Mouse (Mus musculus) limb, embryonic 15.5 days (tissue): ENCODE measurements around the gene Pde4a. TPM values are rescaled to one million over a fixed set of nuclear protein-coding genes. Genes with fewer than 3 reads are reported as not detected.
A peak's percentile ranks its signal among the peaks of the same experiment; 100 is the strongest.
"Not testable (repeated sequence)": the region's sequence is repeated elsewhere in the genome, so short reads cannot be mapped to it uniquely, and the experiment has no call there.

ENCODE experiments used
- ATAC-seq: fragments of 200-750 bp; cut with Nextera tagmentation; 2 replicates; pipeline ENCODE4 v1.8.0; 2017; ENCODE audit warnings: low read depth, moderate TSS enrichment; ENCODE audit not compliant: insufficient number of reproducible peaks, low FRiP score, low TSS enrichment
- H3K27ac ChIP-seq: fragments of 300-500 bp; sonication (generic); 2 replicates; pipeline ENCODE4 v1.5.1; 2015; ENCODE audit warnings: moderate library complexity, mild to moderate bottlenecking, inconsistent platforms
- H3K27me3 ChIP-seq: fragments of 300-500 bp; sonication (generic); 2 replicates; pipeline ENCODE4 v1.6.1; 2015; ENCODE audit warnings: inconsistent platforms
- H3K36me3 ChIP-seq: fragments of 300-500 bp; sonication (generic); 2 replicates; pipeline ENCODE4 v1.6.1; 2015; ENCODE audit warnings: inconsistent platforms
- H3K4me1 ChIP-seq: fragments of 300-500 bp; sonication (generic); 2 replicates; pipeline ENCODE4 v1.6.1; 2015; ENCODE audit warnings: inconsistent platforms
- H3K4me2 ChIP-seq: fragments of 300-500 bp; sonication (generic); 2 replicates; pipeline ENCODE4 v1.6.1; 2015; ENCODE audit warnings: mild to moderate bottlenecking, inconsistent platforms
- H3K4me3 ChIP-seq: fragments of 300-500 bp; sonication (generic); 2 replicates; pipeline ENCODE4 v1.5.1; 2015; ENCODE audit warnings: mild to moderate bottlenecking, inconsistent platforms
- H3K9ac ChIP-seq: fragments of 300-500 bp; sonication (generic); 2 replicates; pipeline ENCODE4 v1.6.1; 2015; ENCODE audit warnings: inconsistent platforms
- H3K9me3 ChIP-seq: fragments of 300-500 bp; sonication (generic); 2 replicates; pipeline ENCODE4 v1.6.1; 2016; ENCODE audit warnings: inconsistent platforms
- WGBS: fragments of 180-500 bp; shearing (Covaris S2); methylation state at CpG from one replicate; pipeline ENCODE4 v1.1.7; 2015; 5-methylcytosine and 5-hydroxymethylcytosine counted together
- polyA plus RNA-seq: library from polyadenylated mRNA; unstranded; fragments of >200 nt; fragmentation: Nextera tagmentation; extraction: Ambion mirVana; gene quantifications from 2 replicates; pipeline ENCODE4 v1.2.1, GENCODE M21; 2015

The Pde4a gene
- polyA plus RNA-seq, 1 experiment from 2014 or later: 6.1 TPM

GRCm38 (mm10) chr9:21190670-21191069 is 25.2 kb downstream of the Pde4a start:
- 0 out of 2 replicates have a peak, but pooled peaks cover 2% of the 10 kb centered on the region for H3K4me1 ChIP-seq
- H3K4me2 ChIP-seq: no peak overlapping the region
- no peak overlapping the region for H3K9ac ChIP-seq
- H3K27me3 ChIP-seq: no peaks in the 10 kb centered on the region
- H3K36me3 ChIP-seq: no peaks in the 10 kb centered on the region
- no peak overlapping the region for H3K4me3 ChIP-seq
- 79% methylated on average over 3 of the region's 3 CpGs for WGBS
- ATAC-seq: no peak
- H3K27ac ChIP-seq: no peak overlapping the region
- H3K9me3 ChIP-seq: no peaks in the 10 kb centered on the region

GRCm38 (mm10) chr9:21193786-21194185 is 28.3 kb downstream of the Pde4a start:
- Histone ChIP-seq H3K4me2 (no peak overlapping the region), H3K36me3 (no peaks in the 10 kb centered on the region), H3K4me1 (peaks cover 21% of the 10 kb centered on the region; the same call in 1 of the 2 replicates), H3K9me3 (no peaks in the 10 kb centered on the region), H3K27me3 (no peaks in the 10 kb centered on the region), H3K9ac (no peak overlapping the region), H3K4me3 (no peak overlapping the region), H3K27ac (no peak overlapping the region)
- 77% methylated on average over 3 of the region's 3 CpGs for WGBS
- ATAC-seq: no peak

GRCm38 (mm10) chr9:21194787-21195493 is 29.4 kb downstream of the Pde4a start:
- no peak for ATAC-seq
- Histone ChIP-seq H3K36me3 (no peaks in the 10 kb centered on the region), H3K4me3 (no peak overlapping the region), H3K27ac (no peak overlapping the region), H3K4me1 (peaks cover 21% of the 10 kb centered on the region; the same call in 1 of the 2 replicates), H3K4me2 (no peak overlapping the region), H3K27me3 (no peaks in the 10 kb centered on the region), H3K9ac (no peak overlapping the region), H3K9me3 (no peaks in the 10 kb centered on the region)
- WGBS: 79% methylated on average over 4 of the region's 4 CpGs

- H3K4me1 ChIP-seq: peaks cover 21% of the 10 kb centered on the region; the same call in 1 of the 2 replicates
- 56% methylated on average over 7 of the region's 7 CpGs for WGBS
- H3K36me3 ChIP-seq, ATAC-seq, H3K9ac ChIP-seq, H3K4me2 ChIP-seq, H3K27me3 ChIP-seq, H3K4me3 ChIP-seq, H3K27ac ChIP-seq, H3K9me3 ChIP-seq: not testable (repeated sequence)
Measured at GRCm38 (mm10) chr9:21195736-21196505, 30.4 kb downstream of the Pde4a start.

GRCm38 (mm10) chr9:21196521-21197433 is 31.3 kb downstream of the Pde4a start:
- Histone ChIP-seq H3K27ac (no peak overlapping the region), H3K4me1 (peaks cover 21% of the 10 kb centered on the region; the same call in 1 of the 2 replicates), H3K27me3 (no peaks in the 10 kb centered on the region), H3K4me2 (peak overlapping the region; percentile 44), H3K4me3 (peak overlapping the region; percentile 34), H3K9ac (0 out of 2 replicates have a peak overlapping the region, but pooled peaks have one; percentile 11), H3K36me3 (no peaks in the 10 kb centered on the region), H3K9me3 (no peaks in the 10 kb centered on the region)
- 41% methylated on average over 18 of the region's 19 CpGs for WGBS
- no peak for ATAC-seq

GRCm38 (mm10) chr9:21197981-21198380 is 32.5 kb downstream of the Pde4a start:
- peak overlapping the region; percentile 5; the same call in 1 of the 2 replicates for H3K4me2 ChIP-seq
- H3K9ac ChIP-seq: no peak overlapping the region
- H3K36me3 ChIP-seq: no peaks in the 10 kb centered on the region
- no peak overlapping the region for H3K27ac ChIP-seq
- ATAC-seq: no peak
- peaks cover 21% of the 10 kb centered on the region; the same call in 1 of the 2 replicates for H3K4me1 ChIP-seq
- no peaks in the 10 kb centered on the region for H3K27me3 ChIP-seq
- H3K4me3 ChIP-seq: no peak overlapping the region
- WGBS: 20% methylated on average over 4 of the region's 4 CpGs
- H3K9me3 ChIP-seq: no peaks in the 10 kb centered on the region

GRCm38 (mm10) chr9:21198960-21199359 is 33.4 kb downstream of the Pde4a start:
- H3K36me3 ChIP-seq: no peaks in the 10 kb centered on the region
- WGBS: 79% methylated on average over 3 of the region's 3 CpGs

GRCm38 (mm10) chr9:21204156-21204527 is 38.6 kb downstream of the Pde4a start:
- ATAC-seq: no peak
- peaks cover 11% of the 10 kb centered on the region for H3K4me1 ChIP-seq
- H3K4me2 ChIP-seq: peak overlapping the region; percentile 69; the same call in 1 of the 2 replicates
- WGBS: 23% methylated on average over 8 of the region's 8 CpGs
- H3K9ac ChIP-seq: no peak overlapping the region
- no peak overlapping the region for H3K4me3 ChIP-seq
- H3K9me3 ChIP-seq: no peaks in the 10 kb centered on the region
- no peaks in the 10 kb centered on the region for H3K36me3 ChIP-seq
- no peaks in the 10 kb centered on the region for H3K27me3 ChIP-seq
- H3K27ac ChIP-seq: no peak overlapping the region

More at GRCm38 (mm10) chr9:21198960-21199359, 33.4 kb downstream of the Pde4a start:
- H3K4me2 ChIP-seq: no peak overlapping the region
- H3K27ac ChIP-seq: no peak overlapping the region
- no peaks in the 10 kb centered on the region for H3K27me3 ChIP-seq
- no peak overlapping the region for H3K4me3 ChIP-seq
- H3K9me3 ChIP-seq: no peaks in the 10 kb centered on the region
- H3K9ac ChIP-seq: no peak overlapping the region
- peaks cover 21% of the 10 kb centered on the region; the same call in 1 of the 2 replicates for H3K4me1 ChIP-seq
- no peak for ATAC-seq

- no peaks in the 10 kb centered on the region for H3K27me3 ChIP-seq
- H3K27ac ChIP-seq: no peak overlapping the region
- no peaks in the 10 kb centered on the region for H3K9me3 ChIP-seq
- peaks cover 11% of the 10 kb centered on the region for H3K4me1 ChIP-seq
- 4% methylated on average over 23 of the region's 23 CpGs for WGBS
- H3K4me3 ChIP-seq: peak overlapping the region; percentile 41
- peak overlapping the region; percentile 69 for H3K4me2 ChIP-seq
- no peaks in the 10 kb centered on the region for H3K36me3 ChIP-seq
- H3K9ac ChIP-seq: peak overlapping the region; percentile 18; the same call in 1 of the 2 replicates
- peak; percentile 41; the same call in 1 of the 2 replicates for ATAC-seq
Measured at GRCm38 (mm10) chr9:21204528-21205272, 39.2 kb downstream of the Pde4a start.

- Histone ChIP-seq H3K36me3 (peaks cover 6% of the 10 kb centered on the region; the same call in 1 of the 2 replicates), H3K27me3 (no peaks in the 10 kb centered on the region), H3K4me1 (peaks cover 11% of the 10 kb centered on the region), H3K4me2 (no peak overlapping the region), H3K27ac (no peak overlapping the region), H3K9me3 (no peaks in the 10 kb centered on the region), H3K4me3 (no peak overlapping the region), H3K9ac (no peak overlapping the region)
- WGBS: 85% methylated on average over 6 of the region's 6 CpGs
- ATAC-seq: no peak
Measured at GRCm38 (mm10) chr9:21206848-21207247, 41.3 kb downstream of the Pde4a start.

GRCm38 (mm10) chr9:21208626-21209025 is 43.1 kb downstream of the Pde4a start:
- 50% methylated on average over 2 of the region's 2 CpGs for WGBS
- peaks cover 6% of the 10 kb centered on the region; the same call in 1 of the 2 replicates for H3K36me3 ChIP-seq
- no peak for ATAC-seq

More at GRCm38 (mm10) chr9:21208626-21209025, 43.1 kb downstream of the Pde4a start:
- H3K4me1 ChIP-seq: peaks cover 11% of the 10 kb centered on the region
- no peak overlapping the region for H3K9ac ChIP-seq
- H3K27ac ChIP-seq: no peak overlapping the region
- no peak overlapping the region for H3K4me2 ChIP-seq
- H3K27me3 ChIP-seq: no peaks in the 10 kb centered on the region
- H3K9me3 ChIP-seq: no peaks in the 10 kb centered on the region
- H3K4me3 ChIP-seq: no peak overlapping the region
